Mouse (Mus musculus) cerebellum, adult 2 months (tissue): ENCODE data around the gene Igfbp7.

ENCODE experiments used
- CTCF ChIP-seq: fragments of 200-500 bp; IDR thresholded peaks from 2 replicates; pipeline ENCODE4 v1.5.1; 2011; ENCODE audit warnings: low read depth, mild to moderate bottlenecking, control low read depth, low read length, moderate library complexity, borderline replicate concordance; ENCODE audit not compliant: insufficient read depth
- POLR2A ChIP-seq: fragments of 200-500 bp; IDR thresholded peaks from 2 replicates; pipeline ENCODE4 v1.6.1; 2011; ENCODE audit warnings: low read length, control low read depth, borderline replicate concordance; ENCODE audit not compliant: insufficient read depth

GRCm38 (mm10) chr5:77351691-77352090 is 56.1 kb downstream of the Igfbp7 start:
- TF ChIP-seq CTCF (no peak), POLR2A (no peak)
